Mouse (Mus musculus): ENCODE data around the gene Prepl.

The Prepl gene

GRCm38 (mm10) chr17:85071088-85071775 is 18.8 kb downstream of the Prepl start:
- no peak for DNase-seq (ENCODE audit: low spot score in 2 of 2)

DNA sequence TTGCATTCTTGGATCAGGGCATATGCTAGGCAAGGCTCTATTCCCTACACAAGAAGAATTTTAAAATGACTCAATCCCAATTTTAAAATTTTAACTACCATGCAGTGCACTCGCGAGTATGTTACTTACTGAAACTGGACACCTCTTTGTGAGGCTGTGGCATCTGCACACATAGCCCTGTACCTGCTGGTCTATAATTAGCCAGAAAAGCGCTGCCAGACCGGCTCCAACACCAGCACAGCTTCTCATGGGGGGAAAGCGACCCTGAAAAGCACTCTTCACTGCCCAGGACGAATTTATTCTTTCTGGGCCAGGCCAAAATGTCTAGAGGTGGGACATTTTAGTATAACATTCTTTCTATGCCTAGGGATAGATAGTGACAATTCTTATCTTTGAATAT is 19.4 kb downstream of the Prepl start:
- no peak for DNase-seq (ENCODE audit: low spot score in 2 of 2)

DNA sequence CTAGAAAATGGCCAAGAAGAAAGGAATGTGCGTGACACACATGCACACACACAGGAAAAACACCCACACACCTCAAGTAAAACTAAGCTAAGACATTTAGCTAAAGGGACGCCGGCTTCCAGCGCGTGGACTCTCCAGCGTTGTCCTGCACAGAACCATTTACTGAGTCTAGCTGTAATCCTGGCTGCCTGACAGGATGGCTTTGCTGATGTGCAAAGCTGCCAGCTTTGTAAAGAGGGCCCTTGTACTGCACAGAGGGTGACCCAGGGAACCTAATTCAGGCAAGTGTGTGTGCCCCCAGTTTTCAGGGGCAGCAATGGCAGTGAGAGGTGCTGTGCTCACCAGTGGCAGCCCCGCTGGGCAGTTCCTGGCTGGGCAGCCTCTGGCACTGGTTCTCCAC is 22.7 kb downstream of the Prepl start:
- no peak for DNase-seq (ENCODE audit: low spot score in 2 of 2)

DNA sequence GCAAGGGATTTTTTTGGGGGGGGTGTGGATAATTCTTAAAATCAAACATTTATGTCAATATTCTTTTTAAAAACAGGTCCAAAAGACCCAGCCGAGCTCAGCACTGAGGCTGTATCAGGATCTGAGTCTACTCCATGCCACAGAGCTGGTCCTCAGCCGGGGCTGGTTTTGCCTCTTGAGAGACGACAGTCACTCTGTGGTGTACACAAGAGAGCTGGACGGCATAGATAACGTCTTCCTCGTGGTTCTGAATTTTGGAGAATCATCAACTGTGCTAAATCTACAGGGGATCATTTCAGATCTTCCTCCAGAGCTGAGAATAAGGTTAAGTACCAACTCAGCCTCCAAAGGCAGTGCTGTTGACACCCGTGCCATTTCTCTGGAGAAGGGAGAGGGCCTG is 26.5 kb downstream of the Prepl start:
- DNase-seq (ENCODE audit: low spot score in 2 of 2) = no peak

DNA sequence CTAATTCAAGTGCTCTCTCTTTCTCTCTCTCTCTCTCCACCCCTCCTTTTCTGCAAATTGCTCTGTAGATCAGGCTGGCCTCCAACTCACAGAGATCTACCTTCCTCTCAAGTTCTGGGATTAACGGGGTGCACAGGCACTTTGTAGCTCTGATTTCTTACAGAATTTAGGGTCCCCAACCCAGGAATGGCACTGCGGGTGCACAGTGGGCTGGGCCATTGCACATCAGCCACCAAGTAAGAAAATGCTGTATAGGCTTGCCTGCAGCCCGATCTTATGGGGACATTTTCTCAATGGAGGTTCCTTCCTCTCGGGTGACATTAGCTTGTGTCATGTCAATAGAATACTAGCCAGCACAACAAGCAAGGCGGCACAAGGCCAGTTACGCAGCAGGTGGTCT is 30.9 kb downstream of the Prepl start:
- DNase-seq (ENCODE audit: low spot score in 2 of 2) = no peak

DNA sequence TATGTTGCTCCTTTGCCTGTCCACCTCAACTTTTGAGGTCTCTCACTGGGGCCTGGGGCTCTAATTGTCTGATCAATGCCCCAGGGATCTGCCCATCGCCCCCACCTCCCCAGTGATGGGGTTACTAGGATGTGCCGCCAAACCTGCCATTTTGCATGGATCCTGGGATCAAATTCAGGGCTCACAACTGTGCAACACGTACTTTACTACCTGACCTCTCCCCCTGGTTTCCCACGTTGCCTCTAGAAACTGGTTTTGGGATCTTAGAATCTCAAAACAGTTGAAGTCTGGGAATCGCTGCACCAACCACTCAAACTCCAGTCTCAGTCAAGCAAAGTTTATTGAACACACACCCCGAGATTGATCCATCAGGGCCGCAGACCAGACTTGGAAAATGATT is 31.8 kb downstream of the Prepl start:
- DNase-seq (ENCODE audit: low spot score in 2 of 2) = no peak

- no peak for DNase-seq (ENCODE audit: low spot score in 2 of 2)
These were observed 41.7 kb downstream of the Prepl start for GRCm38 (mm10) chr17:85048379-85048778.

GRCm38 (mm10) chr17:85045160-85045559 is 44.9 kb downstream of the Prepl start:
- no peak for DNase-seq (ENCODE audit: low spot score in 2 of 2)

GRCm38 (mm10) chr17:85044466-85044865 is 45.6 kb downstream of the Prepl start:
- DNase-seq (ENCODE audit: low spot score in 2 of 2) = no peak

DNA sequence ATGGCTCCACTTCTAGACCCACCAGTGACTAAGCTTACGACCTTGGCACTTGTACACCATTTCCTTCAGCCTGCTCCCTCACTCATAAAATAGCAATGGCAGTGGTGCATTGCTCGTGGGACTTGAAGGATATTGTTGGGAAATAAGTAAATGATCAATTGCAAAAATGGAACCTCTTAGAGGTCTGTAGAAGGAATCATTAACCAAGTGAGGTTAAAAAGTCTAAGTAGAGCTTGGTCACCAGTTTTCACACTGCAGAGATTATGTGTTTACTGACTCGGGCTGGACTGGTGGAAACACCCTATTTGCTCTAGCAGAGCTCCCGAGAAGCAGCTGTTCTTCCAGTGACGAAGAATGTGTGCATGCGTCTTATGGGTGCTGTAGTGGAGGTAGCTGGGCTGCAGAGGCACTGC is 46.6 kb downstream of the Prepl start:
- no peak for DNase-seq (ENCODE audit: low spot score in 2 of 2)

DNA sequence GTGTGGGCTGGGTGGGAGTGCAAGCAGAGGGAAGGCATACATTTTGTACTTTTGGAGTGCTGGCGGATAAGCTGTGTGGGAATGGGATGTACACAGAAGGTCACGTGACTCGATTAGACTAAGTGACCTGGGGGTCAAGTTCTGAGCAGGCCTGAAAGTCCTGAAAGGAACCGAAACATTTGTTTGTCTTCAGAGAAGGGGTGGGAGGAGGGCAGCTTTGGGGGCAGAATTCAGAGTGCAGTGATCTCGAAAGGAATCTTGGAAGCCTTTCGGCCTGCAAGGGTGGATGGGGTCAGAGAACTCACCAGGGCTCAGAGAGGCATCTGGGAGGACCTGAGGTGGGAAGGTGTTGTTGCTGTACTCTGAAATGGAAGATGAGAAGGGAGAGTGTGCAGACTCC is 47.6 kb downstream of the Prepl start:
- DNase-seq (ENCODE audit: low spot score in 2 of 2) = no peak

- no peak for DNase-seq (ENCODE audit: low spot score in 2 of 2)
These were observed 49.1 kb downstream of the Prepl start for GRCm38 (mm10) chr17:85040913-85041312.

DNA sequence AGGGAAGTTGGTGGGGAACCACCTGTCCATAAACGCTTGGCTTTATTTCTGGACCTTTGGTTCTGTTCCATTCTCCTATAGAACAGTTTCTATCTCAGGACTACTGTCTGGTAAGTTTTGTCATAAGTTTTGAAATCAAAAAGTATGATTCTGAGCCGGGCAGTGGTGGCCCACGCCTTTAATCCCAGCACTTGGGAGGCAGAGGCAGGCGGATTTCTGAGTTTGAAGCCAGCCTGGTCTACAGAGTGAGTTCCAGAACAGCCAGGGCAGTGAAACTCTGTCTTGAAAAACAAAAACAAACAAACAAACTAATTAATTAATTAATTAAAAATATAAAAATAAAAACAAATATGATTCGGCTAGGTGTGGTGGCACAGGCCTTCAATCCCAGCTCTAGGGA is 51.3 kb downstream of the Prepl start:
- DNase-seq (ENCODE audit: low spot score in 2 of 2) = no peak

- DNase-seq (ENCODE audit: low spot score in 2 of 2) = no peak
These were observed 51.7 kb downstream of the Prepl start for GRCm38 (mm10) chr17:85038311-85038710.

DNA sequence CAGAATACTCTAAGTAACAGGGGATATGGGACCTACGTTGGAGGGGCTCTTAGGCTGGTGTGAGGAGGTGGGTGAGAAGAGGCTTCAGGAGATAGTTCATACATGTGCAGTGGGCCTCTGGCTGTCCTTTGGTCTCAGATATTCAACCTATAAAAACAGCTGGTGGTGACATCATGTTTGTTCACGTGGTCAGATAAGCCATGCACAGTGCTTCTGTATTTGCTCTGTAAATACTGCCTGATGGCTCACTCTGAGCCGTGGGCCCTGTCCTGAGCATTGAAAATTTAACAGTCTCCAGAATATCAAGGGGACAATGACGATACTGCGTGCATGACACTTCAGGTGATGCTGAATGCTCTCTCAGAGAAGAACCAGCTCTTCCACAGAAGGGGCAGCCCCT is 52.2 kb downstream of the Prepl start:
- no peak for DNase-seq (ENCODE audit: low spot score in 2 of 2)

GRCm38 (mm10) chr17:85034068-85034467 is 56.0 kb downstream of the Prepl start:
- DNase-seq (ENCODE audit: low spot score in 2 of 2) = no peak

DNA sequence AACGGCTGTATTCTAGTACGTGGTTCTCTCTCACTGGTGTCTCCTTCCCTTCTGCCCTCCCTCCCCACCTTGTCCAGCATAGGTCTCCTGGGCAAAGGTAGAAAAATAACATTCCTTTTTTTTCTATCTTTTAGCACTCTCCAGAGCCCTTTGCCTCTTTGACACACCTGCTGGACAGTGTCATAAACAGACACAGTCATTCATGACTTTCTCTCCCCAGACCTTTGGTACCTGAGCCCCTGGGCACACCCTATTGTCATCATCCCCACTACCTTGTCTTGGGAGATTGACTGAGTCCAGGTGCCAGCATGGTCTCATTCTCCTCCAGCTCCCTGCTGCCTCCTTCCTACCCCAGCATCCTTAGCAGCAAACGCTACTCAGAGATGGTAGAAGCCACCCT is 57.0 kb downstream of the Prepl start:
- DNase-seq (ENCODE audit: low spot score in 2 of 2) = no peak

- no peak for DNase-seq (ENCODE audit: low spot score in 2 of 2)
These were observed 59.4 kb downstream of the Prepl start for GRCm38 (mm10) chr17:85030651-85031050.

- no peak for DNase-seq (ENCODE audit: low spot score in 2 of 2)
These were observed 61.2 kb downstream of the Prepl start for GRCm38 (mm10) chr17:85028797-85029196.

GRCm38 (mm10) chr17:85028093-85028739 is 61.8 kb downstream of the Prepl start, which contains the start of gene Slc3a1:
Gene Slc3a1, plus strand, starts transcription at chr17:85028376.
- DNase-seq (ENCODE audit: low spot score in 2 of 2) = no peak

DNA sequence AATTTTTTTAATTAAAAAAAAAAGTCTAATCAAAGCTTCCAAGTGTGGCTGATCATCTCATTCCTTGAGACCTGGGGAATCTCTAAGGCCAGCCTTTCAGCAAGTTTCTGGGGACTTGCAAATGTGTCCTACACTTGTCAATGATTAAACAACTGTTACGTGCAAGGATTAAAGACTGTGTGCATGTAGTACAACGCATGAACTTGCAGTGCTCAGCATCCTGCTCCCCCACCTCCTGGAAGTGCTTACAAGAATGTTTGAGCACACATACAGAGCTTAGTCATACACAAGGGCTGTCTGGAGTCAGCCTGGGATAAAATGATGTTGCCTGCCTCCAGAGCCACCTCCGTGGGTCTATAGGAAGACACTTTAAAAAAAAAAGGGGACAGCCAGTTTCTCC is 62.8 kb downstream of the Prepl start:
- no peak for DNase-seq (ENCODE audit: low spot score in 2 of 2)

DNA sequence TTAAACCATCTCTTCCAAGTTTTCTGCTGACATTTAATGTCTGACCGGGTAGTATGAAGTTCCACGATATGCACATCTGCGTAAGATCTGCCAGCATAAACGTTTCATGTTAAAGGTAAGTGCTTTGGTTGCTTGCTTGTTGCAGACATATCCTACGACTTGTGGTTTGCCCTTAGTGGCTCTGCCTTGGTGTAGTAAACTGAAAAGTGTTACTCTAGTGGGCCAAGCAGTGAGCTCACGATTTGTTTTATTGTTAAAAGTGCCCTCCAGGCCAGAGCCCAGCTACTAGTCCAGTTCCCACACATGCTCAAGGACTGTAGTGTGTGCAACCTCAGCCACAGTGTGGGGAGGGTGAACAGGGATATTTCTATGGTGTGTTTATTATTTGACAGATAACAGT is 63.6 kb downstream of the Prepl start:
- DNase-seq (ENCODE audit: low spot score in 2 of 2) = no peak

- no peak for DNase-seq (ENCODE audit: low spot score in 2 of 2)
These were observed 64.9 kb downstream of the Prepl start for GRCm38 (mm10) chr17:85025151-85025550.

GRCm38 (mm10) chr17:85024237-85024636 is 65.8 kb downstream of the Prepl start:
- DNase-seq (ENCODE audit: low spot score in 2 of 2) = no peak

All from cerebellum, postnatal 4 days (tissue).